Mouse (Mus musculus) right cerebral cortex, postnatal 36 days (tissue): ENCODE data around the gene Naga.

Source experiments
- DNase-seq, 2 experiments: peaks; one replicate each; pipeline ENCODE4 v3.0.0; 2022; ENCODE audit warnings: low spot score in 2 of 2, mixed read lengths in 1 of 2

The Naga gene

DNA sequence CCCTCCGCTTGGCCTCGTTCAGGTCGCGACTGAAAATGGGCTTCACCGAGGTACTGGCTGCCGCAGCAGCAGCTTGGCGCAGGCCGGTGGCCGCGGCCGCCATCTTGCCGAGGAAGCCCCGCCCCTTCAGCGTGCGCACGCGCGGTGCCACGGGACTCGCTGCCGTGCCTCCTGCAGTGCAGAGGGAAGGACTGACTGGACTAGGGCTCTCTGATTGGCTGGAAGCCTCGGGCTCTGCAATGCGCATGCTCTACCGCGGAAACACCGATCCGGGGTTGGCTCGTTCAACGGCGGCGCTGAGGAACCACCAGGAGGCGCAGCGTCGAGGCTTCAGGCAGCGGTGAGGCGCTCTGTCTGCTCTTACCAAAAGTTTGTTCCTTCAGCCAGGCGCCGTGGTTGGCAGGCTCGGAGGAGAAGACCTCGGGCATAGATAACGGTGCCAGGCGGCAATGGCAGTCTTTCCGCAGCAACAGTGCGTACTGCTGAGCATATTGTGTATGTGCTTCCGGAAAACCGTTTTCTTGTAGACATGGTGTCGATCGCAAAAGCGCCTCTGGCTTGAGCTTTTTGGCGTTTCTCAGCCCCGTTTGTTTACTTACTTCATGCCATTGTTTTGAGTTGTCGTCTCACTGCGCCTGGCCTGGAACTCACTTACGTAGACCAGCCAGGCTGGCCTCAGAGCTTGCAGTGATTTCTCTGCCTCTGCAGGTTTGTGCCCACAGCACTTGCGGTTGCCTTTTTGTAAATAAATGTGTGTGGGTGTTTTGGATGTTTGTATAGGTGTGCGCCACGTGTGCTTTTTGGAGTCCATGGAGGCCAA, 15.6 kb upstream of the Naga start, which contains the start of gene Ndufa6:
Ndufa6 (minus strand) TSS at position 197 of the 820 bp plus-strand sequence.
- DNase-seq, result peak; percentile 93 to 96

DNA sequence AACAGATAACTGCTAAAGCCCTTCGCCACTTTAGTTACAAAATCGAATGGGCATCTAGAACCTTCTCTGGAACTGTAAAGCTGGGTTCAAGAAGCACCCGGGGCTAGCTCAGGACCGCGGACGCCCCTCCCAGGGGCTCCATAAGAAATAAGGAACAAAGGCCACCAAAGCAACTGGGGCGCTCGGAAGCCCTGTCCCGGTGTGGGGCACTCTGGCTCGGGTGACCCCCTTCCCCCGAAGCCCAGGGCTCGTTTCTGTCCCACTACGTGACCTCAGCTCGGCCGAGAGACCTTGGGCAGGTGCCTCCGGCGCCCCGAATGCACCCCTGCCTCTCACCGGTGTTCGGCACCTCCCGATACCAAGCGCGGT, 15.0 kb upstream of the Naga start:
- no peak for DNase-seq

DNA sequence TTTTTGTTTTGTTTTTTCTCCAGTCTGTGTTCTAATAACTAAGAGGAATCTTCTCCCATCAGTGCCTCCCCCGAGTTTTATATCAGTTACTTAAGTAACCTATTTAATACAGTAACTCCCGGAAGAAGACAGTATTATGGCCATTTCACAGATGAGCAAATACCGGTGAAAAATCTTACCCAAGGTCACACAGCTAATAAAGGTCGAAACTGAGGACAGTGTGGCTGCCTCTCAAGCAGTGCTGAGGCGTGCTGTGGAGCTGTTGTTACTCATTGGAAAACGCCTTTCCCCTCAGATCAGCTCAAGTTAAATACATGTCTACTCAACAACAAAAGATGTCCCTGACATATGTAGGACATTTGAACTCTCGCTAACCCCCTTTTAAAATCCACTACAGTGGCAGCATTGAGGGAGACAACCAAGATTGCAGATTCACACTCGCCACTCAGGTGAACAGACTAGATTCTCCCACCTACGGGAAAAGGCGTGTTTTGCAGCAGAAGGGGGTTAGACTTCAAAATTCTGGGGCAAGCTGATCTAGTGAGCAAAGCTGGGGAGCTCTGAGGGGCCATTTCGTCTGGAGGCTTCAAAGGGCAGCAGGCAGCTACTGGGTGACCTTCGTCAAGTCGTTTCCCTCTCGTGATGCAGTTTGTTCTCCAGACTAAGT, 14.5 kb upstream of the Naga start:
- no peak for DNase-seq

- no peak for DNase-seq
Observed at GRCm38 (mm10) chr15:82351480-82351879, 12.8 kb upstream of the Naga start.

DNA sequence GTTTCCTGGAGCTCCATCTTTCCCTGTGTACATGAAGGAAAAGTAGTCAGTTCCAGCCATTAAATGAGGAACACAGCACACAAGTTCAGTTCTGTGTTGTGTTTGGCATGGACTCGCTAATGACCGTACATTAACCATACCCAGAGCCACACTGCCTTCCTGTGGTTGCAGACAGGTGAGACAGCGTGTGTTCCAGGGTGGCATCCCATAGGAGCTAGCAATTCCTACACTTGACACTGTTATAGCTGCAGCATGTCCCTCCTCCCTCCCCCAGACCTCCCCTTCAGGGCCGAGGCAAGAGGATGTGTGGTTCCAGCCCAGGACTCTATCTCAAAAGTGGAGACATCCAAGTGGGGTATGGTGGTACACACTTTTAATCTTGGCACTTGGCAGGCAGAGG, 11.6 kb upstream of the Naga start:
- DNase-seq, result no peak

GRCm38 (mm10) chr15:82348999-82349341, 10.2 kb upstream of the Naga start:
- no peak for DNase-seq

- no peak for DNase-seq
Observed at GRCm38 (mm10) chr15:82348258-82348998, 9.7 kb upstream of the Naga start.

DNA sequence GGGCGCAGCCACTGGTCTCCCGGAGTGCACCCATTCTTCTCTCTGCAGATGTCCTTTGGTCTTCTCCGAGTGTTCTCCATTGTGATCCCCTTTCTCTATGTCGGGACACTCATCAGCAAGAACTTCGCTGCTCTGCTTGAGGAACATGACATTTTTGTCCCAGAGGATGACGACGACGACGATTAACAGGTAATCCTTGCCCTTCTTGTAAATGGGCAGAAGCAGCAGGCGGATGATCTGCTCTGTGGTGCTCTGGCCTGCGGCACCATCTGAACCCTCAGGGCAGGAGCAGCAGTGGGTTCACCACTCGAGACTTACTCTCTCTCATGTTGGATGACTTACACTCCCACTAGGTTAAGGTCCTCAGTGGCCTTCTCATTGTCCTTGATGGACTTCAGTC, 9.1 kb upstream of the Naga start:
- no peak for DNase-seq

GRCm38 (mm10) chr15:82347303-82347676, 8.6 kb upstream of the Naga start:
- DNase-seq, result no peak

DNA sequence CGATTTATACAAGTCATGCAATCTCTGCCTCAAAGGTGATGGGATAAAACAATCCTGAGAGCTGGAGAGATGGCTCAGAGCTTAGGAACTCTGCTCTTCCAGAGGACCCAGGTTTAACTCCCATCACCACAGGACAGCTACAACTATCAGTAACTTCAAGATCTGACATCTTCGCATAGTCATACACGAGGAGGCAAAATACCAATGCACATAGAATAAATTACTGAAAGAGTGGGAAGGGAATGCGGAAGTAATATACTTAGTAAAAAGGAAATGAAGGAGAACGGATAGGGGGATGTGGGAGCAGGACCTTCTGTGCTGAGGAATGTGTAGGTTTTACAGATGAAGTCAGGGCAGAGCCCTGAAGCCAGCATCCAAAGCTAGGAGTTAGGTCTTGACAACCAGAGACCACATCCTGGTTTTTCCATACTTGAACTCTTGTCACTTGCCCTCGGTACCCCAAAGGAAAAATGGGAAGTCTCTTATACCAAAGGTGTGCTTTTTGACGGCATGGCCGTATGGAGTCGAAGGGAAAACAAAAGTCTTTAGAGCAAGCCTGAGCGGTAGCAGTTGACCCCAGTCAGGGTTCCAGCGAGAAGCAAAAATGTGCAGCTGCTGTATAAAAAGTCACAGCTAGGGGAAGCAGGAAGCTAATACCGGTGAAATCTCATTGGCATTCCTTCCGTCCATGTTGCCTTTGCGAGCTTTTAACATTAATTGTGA, 8.0 kb upstream of the Naga start:
- no peak for DNase-seq

GRCm38 (mm10) chr15:82345820-82346470, 7.2 kb upstream of the Naga start:
- DNase-seq, result peak; percentile 96 to 97

DNA sequence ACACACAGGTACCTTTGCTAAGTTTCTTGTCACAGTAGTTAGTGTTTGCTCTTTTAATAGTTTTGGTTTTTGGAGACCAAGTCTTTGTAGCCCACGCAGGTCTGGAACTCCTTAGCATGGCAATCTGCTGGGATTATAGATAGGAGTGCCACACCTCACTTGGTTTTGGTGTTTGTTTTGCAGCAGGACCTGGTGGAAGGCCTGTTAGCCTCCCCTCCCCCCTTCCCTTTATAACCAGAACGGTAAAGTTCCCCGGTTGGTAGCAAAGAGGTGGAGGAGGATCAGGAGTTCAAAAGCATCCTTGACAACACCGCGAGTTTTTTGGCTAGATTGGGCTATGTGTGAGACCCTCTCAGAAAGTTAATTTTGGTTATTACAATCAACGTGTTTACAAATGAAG, 6.2 kb upstream of the Naga start:
- DNase-seq, result no peak

GRCm38 (mm10) chr15:82343368-82344287, 4.9 kb upstream of the Naga start:
- DNase-seq, result no peak

DNA sequence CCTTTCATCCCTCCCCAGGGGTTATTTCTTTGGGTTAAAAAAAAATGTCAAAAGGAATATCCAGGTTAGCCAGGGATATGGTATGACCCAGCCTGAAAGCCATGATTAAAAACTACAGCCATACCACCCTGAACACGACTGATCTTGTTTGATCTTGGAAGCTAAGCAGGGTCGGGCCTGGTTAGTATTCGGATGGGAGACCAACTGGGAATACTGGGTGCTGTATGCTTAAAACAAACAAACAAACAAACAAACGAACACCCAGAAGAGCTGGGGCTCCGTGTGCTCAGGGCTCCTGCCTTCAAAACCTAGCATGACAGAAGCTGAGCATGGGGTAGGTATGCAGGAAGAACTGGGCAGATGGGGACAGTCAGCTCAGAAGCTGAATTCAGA, 3.8 kb upstream of the Naga start:
- DNase-seq, result no peak

DNA sequence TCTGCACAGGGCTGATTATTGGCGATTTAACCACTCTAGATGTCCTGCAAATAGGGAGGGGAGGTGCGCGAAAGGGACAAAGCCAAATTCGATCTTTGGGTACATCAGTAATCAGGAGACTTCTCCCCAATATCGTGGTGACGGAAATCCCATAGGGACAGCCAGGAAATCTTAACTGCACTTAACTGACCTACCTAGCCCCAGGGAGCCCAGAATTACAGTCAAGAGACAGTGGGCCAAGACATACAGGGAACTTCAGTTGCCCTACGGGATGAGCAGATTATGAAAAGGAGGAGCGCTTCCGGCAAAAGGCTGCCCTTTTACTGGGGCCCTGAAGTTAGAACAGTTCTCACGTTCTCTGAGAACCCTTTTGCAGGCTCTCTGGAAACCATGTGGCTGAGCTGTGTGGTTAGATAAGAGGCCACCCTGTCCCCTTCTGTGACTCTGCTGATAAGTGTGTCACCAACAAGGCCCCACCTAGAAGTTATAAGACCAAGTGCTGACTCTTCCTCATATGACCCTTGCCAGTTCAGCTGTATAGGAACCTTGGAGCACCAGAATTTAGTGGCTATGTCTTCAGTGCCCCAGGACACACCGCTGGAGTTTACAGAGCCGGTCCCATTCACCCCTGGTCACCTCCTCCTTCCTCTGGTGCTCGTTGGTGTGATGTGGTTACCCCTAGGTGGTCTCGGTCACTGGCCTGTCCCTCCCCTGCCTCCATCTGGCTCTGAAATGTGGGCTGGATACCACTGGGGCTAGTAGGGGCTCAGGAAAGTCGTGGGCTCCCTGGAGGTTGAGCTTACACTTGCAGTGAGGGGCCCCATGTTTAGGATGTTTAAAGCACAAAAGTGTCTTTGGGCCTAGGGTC, 3.2 kb upstream of the Naga start:
- no peak for DNase-seq

DNA sequence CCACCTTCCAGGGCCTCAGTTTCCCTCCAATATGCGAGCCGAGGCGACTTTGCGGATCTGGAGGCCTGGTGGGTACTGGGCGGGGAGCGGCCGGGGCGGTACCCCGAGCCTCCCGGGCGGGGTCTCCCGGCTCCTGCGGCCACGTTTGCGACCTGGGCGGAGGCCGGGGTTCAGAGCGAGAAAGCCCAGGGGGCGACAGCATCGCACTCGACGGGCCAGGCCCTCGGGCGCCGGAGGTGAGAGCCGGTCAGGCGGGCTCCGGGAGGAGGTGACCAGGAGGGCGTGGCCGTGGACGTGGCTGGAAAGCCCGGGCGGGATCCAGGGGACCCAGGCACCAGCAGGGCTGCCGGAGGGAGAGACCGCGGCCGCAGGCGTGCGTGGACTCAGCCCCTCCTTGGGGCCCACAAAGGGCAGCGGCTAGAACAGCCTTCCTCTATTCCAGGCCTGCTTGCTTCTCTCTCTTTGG, 2.3 kb upstream of the Naga start:
- no peak for DNase-seq

GRCm38 (mm10) chr15:82340414-82341035, 1.8 kb upstream of the Naga start:
- no peak for DNase-seq

GRCm38 (mm10) chr15:82339634-82340254, 1.0 kb upstream of the Naga start:
- DNase-seq, result no peak
